Mouse (Mus musculus) neural tube, embryonic 11.5 days (tissue): ENCODE data around the gene Rims3. TPM values are rescaled to one million over a fixed set of nuclear protein-coding genes. Genes with fewer than 3 reads are reported as not detected.

Source experiments
- ATAC-seq: fragments of 200-750 bp; cut with Nextera tagmentation; 2 replicates; pipeline ENCODE4 v1.8.0; 2017; ENCODE audit warnings: moderate number of reproducible peaks, mild to moderate bottlenecking, moderate TSS enrichment, moderate library complexity; ENCODE audit not compliant: insufficient read depth, low FRiP score, low TSS enrichment
- DNase-seq: peaks from one replicate; pipeline ENCODE4 v3.0.0-alpha.2; 2015; ENCODE audit warnings: low spot score
- H3K27ac ChIP-seq: fragments of 300-500 bp; sonication (generic); 2 replicates; pipeline ENCODE4 v1.5.1; 2014; ENCODE audit warnings: low read depth, mild to moderate bottlenecking, low read length
- H3K27me3 ChIP-seq: fragments of 300-500 bp; sonication (generic); 2 replicates; pipeline ENCODE4 v1.6.1; 2014; ENCODE audit warnings: mild to moderate bottlenecking, low read length, mixed read lengths; ENCODE audit not compliant: control insufficient read depth, insufficient read depth
- H3K36me3 ChIP-seq: fragments of 300-500 bp; sonication (generic); 2 replicates; pipeline ENCODE4 v1.6.1; 2014; ENCODE audit warnings: mild to moderate bottlenecking, low read length, moderate library complexity, mixed read lengths; ENCODE audit not compliant: control insufficient read depth, insufficient read depth
- H3K4me1 ChIP-seq: fragments of 300-500 bp; sonication (generic); 2 replicates; pipeline ENCODE4 v1.6.1; 2014; ENCODE audit warnings: low read length, mixed read lengths; ENCODE audit not compliant: control insufficient read depth, insufficient read depth
- H3K4me2 ChIP-seq: fragments of 300-500 bp; sonication (generic); 2 replicates; pipeline ENCODE4 v1.6.1; 2014; ENCODE audit warnings: low read depth, mild to moderate bottlenecking, moderate library complexity
- H3K4me3 ChIP-seq: fragments of 300-500 bp; sonication (generic); 2 replicates; pipeline ENCODE4 v1.5.1; 2014; ENCODE audit warnings: low read depth, low read length
- H3K9ac ChIP-seq: fragments of 300-500 bp; sonication (generic); 2 replicates; pipeline ENCODE4 v1.6.1; 2014; ENCODE audit warnings: mild to moderate bottlenecking, low read length
- H3K9me3 ChIP-seq: fragments of 300-500 bp; sonication (generic); 2 replicates; pipeline ENCODE4 v1.6.1; 2016; ENCODE audit warnings: low read length; ENCODE audit not compliant: control insufficient read depth
- WGBS: fragments of 180-500 bp; shearing (Covaris S2); extraction: QIAGEN DNeasy Blood & Tissue Kit; methylation state at CpG from one replicate; pipeline ENCODE4 v1.1.7; 2014; 5-methylcytosine and 5-hydroxymethylcytosine counted together
- polyA plus RNA-seq: library from polyadenylated mRNA; unstranded; fragments of >200 nt; fragmentation: Nextera tagmentation; extraction: Ambion mirVana; gene quantifications from 2 replicates; pipeline ENCODE4 v1.2.1, GENCODE M21; 2014

The Rims3 gene
- 4.6 and 5.2 TPM in 2 replicates for polyA plus RNA-seq

- Histone ChIP-seq H3K4me1 (peaks cover 4% of the 10 kb centered on the region), H3K27me3 (peaks cover 11% of the 10 kb centered on the region; the same call in 1 of the 2 replicates), H3K9ac (peak within 1 kb of the TSS; percentile 70), H3K4me2 (peak within 1 kb of the TSS; percentile 93), H3K36me3 (no peaks in the 10 kb centered on the region), H3K4me3 (peak within 1 kb of the TSS; percentile 60), H3K27ac (no peak within 1 kb of the TSS), H3K9me3 (no peaks in the 10 kb centered on the region)
- peak; percentile 73 for DNase-seq
- peak; percentile 64 for ATAC-seq
- WGBS = 1% methylated on average over 48 of the region's 68 CpGs
Observed at GRCm38 (mm10) chr4:120854588-120855319, at the start of gene Rims3. Gene Rims3 (plus strand): TSS chr4:120854816.

- Histone ChIP-seq H3K27ac (no peak overlapping the region), H3K27me3 (no peaks in the 10 kb centered on the region), H3K36me3 (no peaks in the 10 kb centered on the region), H3K9me3 (no peaks in the 10 kb centered on the region), H3K9ac (no peak overlapping the region), H3K4me2 (no peak overlapping the region), H3K4me3 (no peak overlapping the region), H3K4me1 (no peaks in the 10 kb centered on the region)
- DNase-seq = no peak
- ATAC-seq = no peak
Observed at GRCm38 (mm10) chr4:120805816-120806215, 48.8 kb upstream of the Rims3 start.

GRCm38 (mm10) chr4:120813762-120814161, 40.9 kb upstream of the Rims3 start:
- Histone ChIP-seq H3K4me3 (peak overlapping the region; percentile 36), H3K4me1 (peaks cover 10% of the 10 kb centered on the region), H3K27ac (no peak overlapping the region), H3K9ac (peak overlapping the region; percentile 20; the same call in 1 of the 2 replicates), H3K4me2 (peak overlapping the region; percentile 71), H3K27me3 (no peaks in the 10 kb centered on the region), H3K9me3 (no peaks in the 10 kb centered on the region), H3K36me3 (no peaks in the 10 kb centered on the region)
- DNase-seq (no peak), ATAC-seq (no peak)
- 56% methylated on average over 1 of the region's 1 CpGs for WGBS

- H3K27me3 ChIP-seq = no peaks in the 10 kb centered on the region
- H3K4me2 ChIP-seq = peak overlapping the region; percentile 71
- H3K4me1 ChIP-seq = peaks cover 10% of the 10 kb centered on the region
- H3K27ac ChIP-seq = no peak overlapping the region
- no peak for ATAC-seq
- H3K9me3 ChIP-seq = no peaks in the 10 kb centered on the region
- no peak for DNase-seq
- H3K9ac ChIP-seq = peak overlapping the region; percentile 20
- no peaks in the 10 kb centered on the region for H3K36me3 ChIP-seq
- WGBS = 70% methylated on average over 4 of the region's 4 CpGs
- H3K4me3 ChIP-seq = peak overlapping the region; percentile 36
Observed at GRCm38 (mm10) chr4:120814171-120814570, 40.4 kb upstream of the Rims3 start.

GRCm38 (mm10) chr4:120815163-120815562, 39.5 kb upstream of the Rims3 start:
- Histone ChIP-seq H3K27me3 (no peaks in the 10 kb centered on the region), H3K27ac (no peak overlapping the region; the same call in 1 of the 2 replicates), H3K4me3 (peak overlapping the region; percentile 36), H3K4me2 (peak overlapping the region; percentile 71), H3K9ac (peak overlapping the region; percentile 66), H3K9me3 (no peaks in the 10 kb centered on the region), H3K36me3 (no peaks in the 10 kb centered on the region), H3K4me1 (peaks cover 10% of the 10 kb centered on the region)
- DNase-seq (no peak), ATAC-seq (no peak)
- 19% methylated on average over 4 of the region's 4 CpGs for WGBS

- peak; percentile 96 for ATAC-seq
- WGBS = 9% methylated on average over 10 of the region's 10 CpGs
- no peak overlapping the region; the same call in 1 of the 2 replicates for H3K27ac ChIP-seq
- no peaks in the 10 kb centered on the region for H3K36me3 ChIP-seq
- peak overlapping the region; percentile 36 for H3K4me3 ChIP-seq
- no peaks in the 10 kb centered on the region for H3K9me3 ChIP-seq
- H3K4me2 ChIP-seq = peak overlapping the region; percentile 71
- H3K9ac ChIP-seq = peak overlapping the region; percentile 66
- peak; percentile 80 for DNase-seq
- no peaks in the 10 kb centered on the region for H3K27me3 ChIP-seq
- peaks cover 10% of the 10 kb centered on the region for H3K4me1 ChIP-seq
Observed at GRCm38 (mm10) chr4:120815622-120816334, 38.8 kb upstream of the Rims3 start.

GRCm38 (mm10) chr4:120817002-120817774, 37.4 kb upstream of the Rims3 start:
- Histone ChIP-seq H3K4me2 (no peak overlapping the region), H3K4me1 (peaks cover 10% of the 10 kb centered on the region), H3K4me3 (no peak overlapping the region), H3K27ac (no peak overlapping the region), H3K9ac (no peak overlapping the region), H3K9me3 (no peaks in the 10 kb centered on the region), H3K36me3 (no peaks in the 10 kb centered on the region), H3K27me3 (no peaks in the 10 kb centered on the region)
- WGBS = 39% methylated on average over 3 of the region's 3 CpGs
- DNase-seq (no peak), ATAC-seq (no peak)

- Histone ChIP-seq H3K27ac (no peak overlapping the region), H3K4me1 (peaks cover 10% of the 10 kb centered on the region), H3K4me2 (no peak overlapping the region), H3K9me3 (no peaks in the 10 kb centered on the region), H3K36me3 (no peaks in the 10 kb centered on the region), H3K9ac (no peak overlapping the region), H3K4me3 (no peak overlapping the region), H3K27me3 (no peaks in the 10 kb centered on the region)
- DNase-seq (no peak), ATAC-seq (no peak)
- 80% methylated on average over 2 of the region's 2 CpGs for WGBS
Observed at GRCm38 (mm10) chr4:120817951-120818350, 36.7 kb upstream of the Rims3 start.
